Mouse (Mus musculus): ENCODE results near the gene Gm11146. TPM values are rescaled to one million over a fixed set of nuclear protein-coding genes. Genes with fewer than 3 reads are reported as not detected.

The Gm11146 gene
- polyA plus RNA-seq, 1 experiment from 2014 or later, result not detected

MicroRNAs encoded within 50 kb of the gene (microRNA counts, 519-probe panel; counts per million panel counts)
- 5,196 counts per million, percentile 100 among the panel's probes with 10 or more counts for microRNA mmu-miR-125b-5p
- microRNA mmu-miR-99a, result 3,892 counts per million, percentile 90 among the panel's probes with 10 or more counts

Small RNA genes lying within 50 kb of the gene (microRNA-seq; reads per million reads assigned to microRNA genes)
- gene Mir125b-2 (ENCODE audit: borderline number of aligned reads) (723 reads per million, percentile 71 among the genes with 10 or more reads in this experiment), gene Mir99a (ENCODE audit: borderline number of aligned reads) (78,621 reads per million, percentile 100 among the genes with 10 or more reads in this experiment), gene Mirlet7c-1 (ENCODE audit: borderline number of aligned reads) (169 reads per million, percentile 56 among the genes with 10 or more reads in this experiment)

All from embryonic facial prominence, embryonic 14.5 days (tissue).